In genomic region chr17:87200721-87201242, GRCm38 (mm10) we compare ENCODE assay signal across 8 mouse cellular contexts.
DNase-seq lines count a peak whose midpoint lies in the region; ATAC-seq lines count a peak whose summit lies in the region.

No protein-coding gene starts in this region.

- no peak overlapping the region for H3K4me3 ChIP-seq in embryonic facial prominence, embryonic 11.5 days (ENCODE audit: low read depth, low read length)
- no peak overlapping the region for H3K4me3 ChIP-seq in midbrain, embryonic 10.5 days

- H3K9me3 ChIP-seq in embryonic facial prominence, embryonic 11.5 days (replicated peaks; ENCODE audit: control insufficient read depth, low read length): no peaks in the 10 kb centered on the region
- H3K9me3 ChIP-seq in midbrain, embryonic 10.5 days (replicated peaks): no peaks in the 10 kb centered on the region

- no peak overlapping the region for H3K4me2 ChIP-seq in embryonic facial prominence, embryonic 11.5 days (ENCODE audit: low read depth, low read length)

- 69% methylated on average over 3 of the region's 3 CpGs for WGBS in embryonic facial prominence, embryonic 11.5 days
- 93% methylated on average over 3 of the region's 3 CpGs for WGBS in midbrain, embryonic 10.5 days

- H3K4me1 ChIP-seq in embryonic facial prominence, embryonic 11.5 days (ENCODE audit: control insufficient read depth, insufficient read depth, low read length): peaks cover 5% of the 10 kb centered on the region
- peaks cover 27% of the 10 kb centered on the region for H3K4me1 ChIP-seq in midbrain, embryonic 10.5 days

- ATAC-seq in embryonic facial prominence, embryonic 11.5 days (replicated peaks; ENCODE audit: insufficient number of reproducible peaks, low FRiP score, low TSS enrichment, low read depth): 0 out of 2 replicates have a peak, but pooled peaks have one; percentile 26
- ATAC-seq in erythroblast, adult 5-6 weeks (replicated peaks; ENCODE audit: low FRiP score, poor library complexity, severe bottlenecking): no peak

- H3K27ac ChIP-seq in embryonic facial prominence, embryonic 11.5 days (replicated peaks; ENCODE audit: low read depth, low read length): 0 out of 2 replicates have a peak overlapping the region, but pooled peaks have one; percentile 17
- H3K27ac ChIP-seq in midbrain, embryonic 10.5 days (replicated peaks): peak overlapping the region; percentile 52; the same call in 1 of the 2 replicates

- no peaks in the 10 kb centered on the region for H3K27me3 ChIP-seq in embryonic facial prominence, embryonic 11.5 days (ENCODE audit: control insufficient read depth, insufficient read depth, low read length)
- no peaks in the 10 kb centered on the region for H3K27me3 ChIP-seq in midbrain, embryonic 10.5 days (ENCODE audit: low read depth, poor library complexity, severe bottlenecking)

- intact Hi-C loops in heart, postnatal 10 days (cut with DNase I): no loop called here

- DNase-seq in embryo, embryonic 10.5 days (ENCODE audit: low spot score): peak; percentile 21
- DNase-seq in embryo, embryonic 9.5 days (ENCODE audit: extremely low spot score): no peak
- peak; percentile 41 for DNase-seq in MN1 (ENCODE audit: low spot score)
- peak; percentile 53 for DNase-seq in embryonic facial prominence, embryonic 11.5 days (ENCODE audit: low spot score)
- DNase-seq in heart, postnatal 10 days: peak; percentile 73 to 75
- DNase-seq in kidney, postnatal 36 days: peak; percentile 70 to 77
- no peak for DNase-seq in midbrain, embryonic 10.5 days (ENCODE audit: low spot score)

- no peaks in the 10 kb centered on the region for H3K36me3 ChIP-seq in embryonic facial prominence, embryonic 11.5 days (replicated peaks; ENCODE audit: control insufficient read depth, insufficient read depth, low read depth, low read length)
- no peaks in the 10 kb centered on the region for H3K36me3 ChIP-seq in midbrain, embryonic 10.5 days

- no peak overlapping the region for H3K9ac ChIP-seq in embryonic facial prominence, embryonic 11.5 days (replicated peaks; ENCODE audit: low read length)

Comparison
In these comparisons a context has a peak if more than half of its experiments do, and no peak if none do; other contexts are left out.
1. DNase-seq: peak in embryo, embryonic 10.5 days (single experiment), MN1 (single experiment), embryonic facial prominence, embryonic 11.5 days (single experiment), heart, postnatal 10 days (2 of 2) and kidney, postnatal 36 days (2 of 2); none in embryo, embryonic 9.5 days (single experiment) and midbrain, embryonic 10.5 days (single experiment).